Mouse (Mus musculus) forelimb bud, embryonic 11.5 days (tissue): Measurements from ENCODE around the gene B4galnt2.

Source experiments
- DNase-seq: peaks from one replicate; pipeline ENCODE4 v3.0.0-alpha.2; 2012; ENCODE audit warnings: low read depth, low spot score

Gene B4galnt2

GRCm38 (mm10) chr11:95826317-95827167, 88.1 kb downstream of the B4galnt2 start:
- DNase-seq, result no peak

GRCm38 (mm10) chr11:95825625-95826024, 89.1 kb downstream of the B4galnt2 start:
- DNase-seq, result no peak

- no peak for DNase-seq
These were observed 89.8 kb downstream of the B4galnt2 start for GRCm38 (mm10) chr11:95824877-95825243.

DNA sequence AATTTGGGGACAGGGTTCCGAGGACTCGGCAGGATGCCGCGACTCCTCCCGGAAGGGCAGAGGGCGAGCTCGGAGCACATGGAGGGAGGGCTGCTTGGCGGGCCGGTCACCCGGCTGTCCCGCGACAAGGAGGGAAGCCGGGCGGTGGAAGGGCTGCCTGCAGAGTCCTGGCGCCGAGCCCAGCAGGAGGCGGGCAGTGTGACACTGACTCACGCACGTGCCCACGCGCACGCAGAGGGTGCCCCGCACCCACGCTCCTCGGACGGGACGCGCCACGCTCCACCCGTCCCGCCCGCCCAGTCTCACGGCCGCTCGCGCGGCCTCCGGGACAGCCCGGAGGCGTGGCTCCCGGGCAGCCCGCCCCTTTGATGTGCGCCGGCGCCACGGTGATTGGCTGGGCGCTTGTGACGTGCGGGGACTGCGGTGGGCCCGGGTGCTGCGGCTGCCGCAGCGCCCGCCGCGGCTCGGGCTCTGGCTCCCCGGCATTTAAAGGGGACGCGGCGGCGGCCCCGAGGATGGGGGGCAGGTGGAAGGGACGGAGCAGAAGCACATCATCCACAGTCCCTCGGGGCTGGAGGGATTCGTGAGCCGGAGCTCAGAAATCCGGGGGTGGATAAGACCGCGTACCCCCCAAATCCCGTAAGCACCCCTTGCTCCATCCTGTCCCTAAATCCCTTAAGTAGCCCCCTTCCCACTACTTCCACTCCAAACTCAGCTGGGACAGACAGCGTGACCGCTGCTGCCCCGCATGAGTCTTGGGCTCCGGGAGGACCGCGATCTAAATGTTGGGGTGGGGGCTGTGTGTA, 90.4 kb downstream of the B4galnt2 start, which contains the start of gene Phospho1:
Gene Phospho1 (plus strand): TSS at position 429 of the 806 bp plus-strand sequence.
- DNase-seq, result peak; percentile 90

GRCm38 (mm10) chr11:95822437-95822836, 92.3 kb downstream of the B4galnt2 start:
- DNase-seq, result no peak

DNA sequence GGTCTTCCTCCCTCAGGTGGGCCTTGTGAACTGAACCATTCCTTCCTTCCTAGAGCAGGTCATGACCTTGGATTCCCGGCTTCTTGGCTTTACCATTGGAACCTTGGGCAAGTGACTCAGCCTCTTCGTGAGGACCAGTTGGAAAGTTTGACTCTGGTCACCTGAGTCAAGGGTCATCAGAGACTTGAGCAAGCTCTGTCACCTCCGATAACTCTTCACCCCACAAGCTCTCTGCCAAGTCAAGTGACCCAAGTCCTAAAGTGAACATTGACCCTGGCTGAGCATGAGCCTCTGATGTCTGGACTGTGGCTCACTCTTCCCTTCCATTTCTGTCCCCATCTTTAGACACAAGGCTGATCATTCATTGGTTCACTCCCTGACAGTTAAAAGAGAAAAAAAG, 93.2 kb downstream of the B4galnt2 start:
- DNase-seq, result no peak

- no peak for DNase-seq
These were observed 95.6 kb downstream of the B4galnt2 start for GRCm38 (mm10) chr11:95819138-95819537.
